Mouse (Mus musculus): ENCODE measurements around the gene Gm21958. TPM values are rescaled to one million over a fixed set of nuclear protein-coding genes. Genes with fewer than 3 reads are reported as not detected.

Gm21958 gene
- polyA plus RNA-seq, 1 experiment = not detected

- no peak for TF ChIP-seq USF1 (IDR thresholded peaks at IDR 0.05; ENCODE audit: low read depth)
- no peak for TF ChIP-seq REST (IDR thresholded peaks at IDR 0.05; ENCODE audit: insufficient read depth, insufficient read length)
- Histone ChIP-seq H3ac (ENCODE audit: control insufficient read depth, insufficient read length) (no peak overlapping the region), H3K27me3 (ENCODE audit: control insufficient read depth, insufficient read depth, insufficient read length) (no peaks in the 10 kb centered on the region), H3K79me2 (ENCODE audit: control insufficient read depth, insufficient read depth) (no peaks in the 10 kb centered on the region), H3K4me2 (ENCODE audit: low read depth) (no peak overlapping the region), H3K36me3 (ENCODE audit: control insufficient read depth, insufficient read depth) (no peaks in the 10 kb centered on the region), H3K4me3 (no peak overlapping the region)
Measured at GRCm38 (mm10) chr3:54757446-54757845, 43.3 kb upstream of the Gm21958 start.

- Histone ChIP-seq H3K4me3 (peak overlapping the region; percentile 19), H3K36me3 (ENCODE audit: control insufficient read depth, insufficient read depth) (no peaks in the 10 kb centered on the region), H3K4me2 (ENCODE audit: low read depth) (peak overlapping the region; percentile 99), H3ac (ENCODE audit: control insufficient read depth, insufficient read length) (peak overlapping the region; percentile 6), H3K27me3 (ENCODE audit: control insufficient read depth, insufficient read depth, insufficient read length) (no peaks in the 10 kb centered on the region), H3K79me2 (ENCODE audit: control insufficient read depth, insufficient read depth) (no peaks in the 10 kb centered on the region)
- TF ChIP-seq MYOD1 (IDR thresholded peaks at IDR 0.05; ENCODE audit: control insufficient read depth in 1 of 3, insufficient read length in 2 of 3, low read depth in 2 of 3) (no peak), POLR2A (IDR thresholded peaks at IDR 0.05; ENCODE audit: insufficient read length, low read depth) (no peak), MYOG (IDR thresholded peaks at IDR 0.05; ENCODE audit: control insufficient read depth in 1 of 3, insufficient read depth in 1 of 3, insufficient read length in 2 of 3, low read depth in 2 of 3) (no peak), TCF12 (IDR thresholded peaks at IDR 0.05; ENCODE audit: insufficient read depth, poor library complexity, severe bottlenecking) (no peak), MAX (IDR thresholded peaks at IDR 0.05; ENCODE audit: low read depth) (no peak), POLR2AphosphoS2 (IDR thresholded peaks at IDR 0.05; ENCODE audit: insufficient read length, low read depth) (no peak), E2F4 (IDR thresholded peaks at IDR 0.05; ENCODE audit: insufficient read depth) (no peak), USF1 (IDR thresholded peaks at IDR 0.05; ENCODE audit: low read depth) (no peak), SRF (IDR thresholded peaks at IDR 0.05; ENCODE audit: control insufficient read depth, insufficient read length, low read depth) (no peak), TCF3 (IDR thresholded peaks at IDR 0.05; ENCODE audit: insufficient read length, low read depth) (no peak), REST (IDR thresholded peaks at IDR 0.05; ENCODE audit: insufficient read depth, insufficient read length) (no peak), CEBPB (IDR thresholded peaks at IDR 0.05; ENCODE audit: insufficient read depth, poor library complexity, severe bottlenecking) (no peak)
Measured at GRCm38 (mm10) chr3:54756058-54756457, 41.9 kb upstream of the Gm21958 start.

- H3K36me3 ChIP-seq (ENCODE audit: control insufficient read depth, insufficient read depth) = no peaks in the 10 kb centered on the region
Measured at GRCm38 (mm10) chr3:54755145-54756041, 41.2 kb upstream of the Gm21958 start, which contains the start of gene Smad9. Gene Smad9 (plus strand): TSS chr3:54755582.

GRCm38 (mm10) chr3:54753411-54753810, 39.3 kb upstream of the Gm21958 start:
- Histone ChIP-seq H3K27me3 (ENCODE audit: control insufficient read depth, insufficient read depth, insufficient read length) (no peaks in the 10 kb centered on the region), H3ac (ENCODE audit: control insufficient read depth, insufficient read length) (no peak overlapping the region), H3K36me3 (ENCODE audit: control insufficient read depth, insufficient read depth) (peaks cover 6% of the 10 kb centered on the region), H3K79me2 (ENCODE audit: control insufficient read depth, insufficient read depth) (no peaks in the 10 kb centered on the region), H3K4me2 (ENCODE audit: low read depth) (no peak overlapping the region), H3K4me3 (no peak overlapping the region)
- TF ChIP-seq TCF12 (IDR thresholded peaks at IDR 0.05; ENCODE audit: insufficient read depth, poor library complexity, severe bottlenecking) (no peak), REST (IDR thresholded peaks at IDR 0.05; ENCODE audit: insufficient read depth, insufficient read length) (no peak), MYOG (IDR thresholded peaks at IDR 0.05; ENCODE audit: control insufficient read depth in 1 of 3, insufficient read depth in 1 of 3, insufficient read length in 2 of 3, low read depth in 2 of 3) (no peak), CEBPB (IDR thresholded peaks at IDR 0.05; ENCODE audit: insufficient read depth, poor library complexity, severe bottlenecking) (no peak), MAX (IDR thresholded peaks at IDR 0.05; ENCODE audit: low read depth) (no peak), SRF (IDR thresholded peaks at IDR 0.05; ENCODE audit: control insufficient read depth, insufficient read length, low read depth) (no peak)

More at GRCm38 (mm10) chr3:54755145-54756041, 41.2 kb upstream of the Gm21958 start, which contains the start of gene Smad9:
- peak within 1 kb of the TSS; percentile 6 for H3ac ChIP-seq (ENCODE audit: control insufficient read depth, insufficient read length)
- peak within 1 kb of the TSS; percentile 99 for H3K4me2 ChIP-seq (ENCODE audit: low read depth)
- TF ChIP-seq MYOD1 (IDR thresholded peaks at IDR 0.05; ENCODE audit: control insufficient read depth in 1 of 3, insufficient read length in 2 of 3, low read depth in 2 of 3) (peak in 1 of 3 experiments; percentile 1), E2F4 (IDR thresholded peaks at IDR 0.05; ENCODE audit: insufficient read depth) (no peak)
- no peaks in the 10 kb centered on the region for H3K27me3 ChIP-seq (ENCODE audit: control insufficient read depth, insufficient read depth, insufficient read length)
- H3K4me3 ChIP-seq = peak within 1 kb of the TSS; percentile 19
- no peaks in the 10 kb centered on the region for H3K79me2 ChIP-seq (ENCODE audit: control insufficient read depth, insufficient read depth)

- no peak for TF ChIP-seq MYOD1 (IDR thresholded peaks at IDR 0.05; ENCODE audit: control insufficient read depth in 1 of 3, insufficient read length in 2 of 3, low read depth in 2 of 3)
- Histone ChIP-seq H3K36me3 (ENCODE audit: control insufficient read depth, insufficient read depth) (peaks cover 62% of the 10 kb centered on the region), H3K27me3 (ENCODE audit: control insufficient read depth, insufficient read depth, insufficient read length) (no peaks in the 10 kb centered on the region), H3ac (ENCODE audit: control insufficient read depth, insufficient read length) (no peak overlapping the region), H3K4me2 (ENCODE audit: low read depth) (no peak overlapping the region), H3K4me3 (no peak overlapping the region), H3K79me2 (ENCODE audit: control insufficient read depth, insufficient read depth) (no peaks in the 10 kb centered on the region)
Measured at GRCm38 (mm10) chr3:54745799-54746198, 31.6 kb upstream of the Gm21958 start.
